Mouse (Mus musculus) gastrocnemius, postnatal 4 days (tissue): ENCODE measurements around the gene Hdc. TPM values are rescaled to one million over a fixed set of nuclear protein-coding genes. Genes with fewer than 3 reads are reported as not detected.
A peak's percentile ranks its signal among the peaks of the same experiment; 100 is the strongest.

Experiments used
- DNase-seq, 2 experiments: peaks; one replicate each; pipeline ENCODE4 v3.0.0; 2021 to 2022; ENCODE audit warnings: low spot score in 2 of 2, mixed read lengths in 2 of 2
- total RNA-seq, 2 experiments: library from RNA; stranded (reverse); gene quantifications; 2 replicates each; pipeline ENCODE4 v1.2.3; 2021

Gene Hdc
- total RNA-seq, 2 experiments from 2014 or later, result 2.9 to 3.5 TPM

GRCm38 (mm10) chr2:126553291-126553639 lies 65.8 kb downstream of the Hdc start:
- DNase-seq, result no peak

GRCm38 (mm10) chr2:126552357-126553290 lies 66.5 kb downstream of the Hdc start, which contains the start of gene Slc27a2:
TSS of gene Slc27a2 (plus strand) at chr2:126552407.
- peak in 1 of 2 experiments; percentile 19 for DNase-seq

GRCm38 (mm10) chr2:126551896-126552295 lies 67.2 kb downstream of the Hdc start:
- no peak for DNase-seq

- no peak for DNase-seq
Observed at GRCm38 (mm10) chr2:126551244-126551890, 67.7 kb downstream of the Hdc start.

GRCm38 (mm10) chr2:126549681-126550080 lies 69.4 kb downstream of the Hdc start:
- no peak for DNase-seq

GRCm38 (mm10) chr2:126546392-126546791 lies 72.7 kb downstream of the Hdc start:
- no peak for DNase-seq

GRCm38 (mm10) chr2:126545297-126545696 lies 73.8 kb downstream of the Hdc start:
- DNase-seq, result no peak

Other genes starting within 250 kb of the Hdc start
- 1 to 10 TPM; 1.1 to 1.5 TPM for gene Atp8b4, start 118.6 kb downstream of the Hdc start, total RNA-seq
- gene Slc27a2, start 66.9 kb downstream of the Hdc start, total RNA-seq, result under 1 TPM; 0.54 to 0.96 TPM
- gene Gabpb1, start 57.0 kb upstream of the Hdc start, total RNA-seq, result 10 to 100 TPM; 19.3 to 19.8 TPM
- gene Usp8, start 88.0 kb upstream of the Hdc start, total RNA-seq, result 10 to 100 TPM; 27.6 to 30.6 TPM
- gene Usp50, start 164.2 kb upstream of the Hdc start, total RNA-seq, result not detected